Mouse (Mus musculus): ENCODE measurements around the gene Zmiz1. TPM values are rescaled to one million over a fixed set of nuclear protein-coding genes. Genes with fewer than 3 reads are reported as not detected.

Zmiz1 gene
- polyA plus RNA-seq, 1 experiment = 27.3 TPM

- Histone ChIP-seq H3K27me3 (ENCODE audit: control insufficient read depth, insufficient read depth, insufficient read length) (no peaks in the 10 kb centered on the region), H3K36me3 (ENCODE audit: control insufficient read depth, insufficient read depth) (no peaks in the 10 kb centered on the region), H3K79me3 (ENCODE audit: low read depth) (peaks cover 53% of the 10 kb centered on the region), H3K79me2 (ENCODE audit: control insufficient read depth, insufficient read depth) (peaks cover 61% of the 10 kb centered on the region), H3ac (ENCODE audit: control insufficient read depth, insufficient read length, low read depth) (peak overlapping the region; percentile 96), H3K4me3 (ENCODE audit: insufficient read depth, poor library complexity, severe bottlenecking) (peak overlapping the region; percentile 74)
- TF ChIP-seq MYOD1 (IDR thresholded peaks at IDR 0.05; ENCODE audit: control insufficient read depth, insufficient read length, low read depth) (no peak), USF1 (IDR thresholded peaks at IDR 0.05; ENCODE audit: low read depth) (no peak), MAX (IDR thresholded peaks at IDR 0.05) (peak; percentile 7), FOSL1 (IDR thresholded peaks at IDR 0.05; ENCODE audit: insufficient read depth, low read length, poor library complexity, severe bottlenecking) (no peak), CEBPB (IDR thresholded peaks at IDR 0.05; ENCODE audit: low read depth) (no peak), MYOG (IDR thresholded peaks at IDR 0.05; ENCODE audit: control insufficient read depth, extremely low read depth, insufficient read length) (no peak), CTCF (IDR thresholded peaks at IDR 0.05; ENCODE audit: control insufficient read depth, insufficient read depth, insufficient read length) (no peak)
Observed at GRCm38 (mm10) chr14:25459998-25460800, 1.2 kb downstream of the Zmiz1 start.

GRCm38 (mm10) chr14:25460801-25461675 is 2.1 kb downstream of the Zmiz1 start:
- Histone ChIP-seq H3K4me3 (ENCODE audit: insufficient read depth, poor library complexity, severe bottlenecking) (peak overlapping the region; percentile 74), H3K27me3 (ENCODE audit: control insufficient read depth, insufficient read depth, insufficient read length) (no peaks in the 10 kb centered on the region)

GRCm38 (mm10) chr14:25461676-25462385 is 2.8 kb downstream of the Zmiz1 start:
- Histone ChIP-seq H3K36me3 (ENCODE audit: control insufficient read depth, insufficient read depth) (no peaks in the 10 kb centered on the region), H3K79me2 (ENCODE audit: control insufficient read depth, insufficient read depth) (peaks cover 77% of the 10 kb centered on the region), H3K27me3 (ENCODE audit: control insufficient read depth, insufficient read depth, insufficient read length) (no peaks in the 10 kb centered on the region), H3K4me3 (ENCODE audit: insufficient read depth, poor library complexity, severe bottlenecking) (peak overlapping the region; percentile 74), H3ac (ENCODE audit: control insufficient read depth, insufficient read length, low read depth) (peak overlapping the region; percentile 96), H3K79me3 (ENCODE audit: low read depth) (peaks cover 69% of the 10 kb centered on the region)
- no peak for TF ChIP-seq MYOD1 (IDR thresholded peaks at IDR 0.05; ENCODE audit: control insufficient read depth, insufficient read length, low read depth)

More at GRCm38 (mm10) chr14:25460801-25461675, 2.1 kb downstream of the Zmiz1 start:
- TF ChIP-seq FOSL1 (IDR thresholded peaks at IDR 0.05; ENCODE audit: insufficient read depth, low read length, poor library complexity, severe bottlenecking) = no peak
- peak; percentile 41 for TF ChIP-seq MAX (IDR thresholded peaks at IDR 0.05)
- Histone ChIP-seq H3ac (ENCODE audit: control insufficient read depth, insufficient read length, low read depth) (peak overlapping the region; percentile 96), H3K79me2 (ENCODE audit: control insufficient read depth, insufficient read depth) (peaks cover 69% of the 10 kb centered on the region), H3K36me3 (ENCODE audit: control insufficient read depth, insufficient read depth) (no peaks in the 10 kb centered on the region), H3K79me3 (ENCODE audit: low read depth) (peaks cover 61% of the 10 kb centered on the region)

GRCm38 (mm10) chr14:25462975-25463374 is 4.0 kb downstream of the Zmiz1 start:
- peaks cover 1% of the 10 kb centered on the region for H3K36me3 ChIP-seq (ENCODE audit: control insufficient read depth, insufficient read depth)
- H3K4me3 ChIP-seq (ENCODE audit: insufficient read depth, poor library complexity, severe bottlenecking) = no peak overlapping the region
- no peak overlapping the region for H3ac ChIP-seq (ENCODE audit: control insufficient read depth, insufficient read length, low read depth)
- H3K79me3 ChIP-seq (ENCODE audit: low read depth) = peaks cover 79% of the 10 kb centered on the region
- H3K79me2 ChIP-seq (ENCODE audit: control insufficient read depth, insufficient read depth) = peaks cover 88% of the 10 kb centered on the region
- TF ChIP-seq CEBPB (IDR thresholded peaks at IDR 0.05; ENCODE audit: low read depth) (no peak), USF1 (IDR thresholded peaks at IDR 0.05; ENCODE audit: low read depth) (no peak), MYOD1 (IDR thresholded peaks at IDR 0.05; ENCODE audit: control insufficient read depth, insufficient read length, low read depth) (no peak), MYOG (IDR thresholded peaks at IDR 0.05; ENCODE audit: control insufficient read depth, extremely low read depth, insufficient read length) (no peak), FOSL1 (IDR thresholded peaks at IDR 0.05; ENCODE audit: insufficient read depth, low read length, poor library complexity, severe bottlenecking) (no peak), CTCF (IDR thresholded peaks at IDR 0.05; ENCODE audit: control insufficient read depth, insufficient read depth, insufficient read length) (no peak), MAX (IDR thresholded peaks at IDR 0.05) (no peak)
- H3K27me3 ChIP-seq (ENCODE audit: control insufficient read depth, insufficient read depth, insufficient read length) = no peaks in the 10 kb centered on the region

GRCm38 (mm10) chr14:25463919-25464318 is 4.9 kb downstream of the Zmiz1 start:
- TF ChIP-seq FOSL1 (IDR thresholded peaks at IDR 0.05; ENCODE audit: insufficient read depth, low read length, poor library complexity, severe bottlenecking) (no peak), MYOD1 (IDR thresholded peaks at IDR 0.05; ENCODE audit: control insufficient read depth, insufficient read length, low read depth) (no peak), USF1 (IDR thresholded peaks at IDR 0.05; ENCODE audit: low read depth) (no peak), CEBPB (IDR thresholded peaks at IDR 0.05; ENCODE audit: low read depth) (no peak), CTCF (IDR thresholded peaks at IDR 0.05; ENCODE audit: control insufficient read depth, insufficient read depth, insufficient read length) (no peak), MYOG (IDR thresholded peaks at IDR 0.05; ENCODE audit: control insufficient read depth, extremely low read depth, insufficient read length) (no peak), MAX (IDR thresholded peaks at IDR 0.05) (no peak)
- H3K4me3 ChIP-seq (ENCODE audit: insufficient read depth, poor library complexity, severe bottlenecking) = no peak overlapping the region
- H3ac ChIP-seq (ENCODE audit: control insufficient read depth, insufficient read length, low read depth) = no peak overlapping the region
- no peaks in the 10 kb centered on the region for H3K27me3 ChIP-seq (ENCODE audit: control insufficient read depth, insufficient read depth, insufficient read length)
- H3K36me3 ChIP-seq (ENCODE audit: control insufficient read depth, insufficient read depth) = peaks cover 4% of the 10 kb centered on the region
- H3K79me3 ChIP-seq (ENCODE audit: low read depth) = peaks cover 88% of the 10 kb centered on the region
- peaks cover 98% of the 10 kb centered on the region for H3K79me2 ChIP-seq (ENCODE audit: control insufficient read depth, insufficient read depth)

Data from C2C12 (cell line).